Mouse (Mus musculus) liver, postnatal 0 days (tissue): ENCODE measurements around the gene Utrn.

Source experiments
- CTCF ChIP-seq: sonication (generic); IDR thresholded peaks from 2 replicates; pipeline ENCODE4 v1.5.1; 2016; ENCODE audit warnings: antibody characterized with exemption, low read depth
- EP300 ChIP-seq: IDR thresholded peaks from 2 replicates; pipeline ENCODE4 v1.6.1; 2016; ENCODE audit warnings: antibody characterized with exemption, low read depth, mild to moderate bottlenecking

GRCm38 (mm10) chr10:12608634-12609033 is 260.5 kb downstream of the Utrn start:
- TF ChIP-seq CTCF (no peak), EP300 (no peak)
